Mouse (Mus musculus) hematopoietic multipotent progenitor cell, adult 10-12 weeks (in vitro differentiated cells): ENCODE measurements around the gene Pskh1. TPM values are rescaled to one million over a fixed set of nuclear protein-coding genes. Genes with fewer than 3 reads are reported as not detected.

Source experiments
- polyA plus RNA-seq: library from polyadenylated mRNA; stranded (reverse); fragments of >175 nt; gene quantifications from 2 replicates; pipeline ENCODE4 v1.2.3, GENCODE M21; 2012; ENCODE audit warnings: low replicate concordance

The Pskh1 gene
- 9.4 and 20.9 TPM in 2 replicates for polyA plus RNA-seq

DNA sequence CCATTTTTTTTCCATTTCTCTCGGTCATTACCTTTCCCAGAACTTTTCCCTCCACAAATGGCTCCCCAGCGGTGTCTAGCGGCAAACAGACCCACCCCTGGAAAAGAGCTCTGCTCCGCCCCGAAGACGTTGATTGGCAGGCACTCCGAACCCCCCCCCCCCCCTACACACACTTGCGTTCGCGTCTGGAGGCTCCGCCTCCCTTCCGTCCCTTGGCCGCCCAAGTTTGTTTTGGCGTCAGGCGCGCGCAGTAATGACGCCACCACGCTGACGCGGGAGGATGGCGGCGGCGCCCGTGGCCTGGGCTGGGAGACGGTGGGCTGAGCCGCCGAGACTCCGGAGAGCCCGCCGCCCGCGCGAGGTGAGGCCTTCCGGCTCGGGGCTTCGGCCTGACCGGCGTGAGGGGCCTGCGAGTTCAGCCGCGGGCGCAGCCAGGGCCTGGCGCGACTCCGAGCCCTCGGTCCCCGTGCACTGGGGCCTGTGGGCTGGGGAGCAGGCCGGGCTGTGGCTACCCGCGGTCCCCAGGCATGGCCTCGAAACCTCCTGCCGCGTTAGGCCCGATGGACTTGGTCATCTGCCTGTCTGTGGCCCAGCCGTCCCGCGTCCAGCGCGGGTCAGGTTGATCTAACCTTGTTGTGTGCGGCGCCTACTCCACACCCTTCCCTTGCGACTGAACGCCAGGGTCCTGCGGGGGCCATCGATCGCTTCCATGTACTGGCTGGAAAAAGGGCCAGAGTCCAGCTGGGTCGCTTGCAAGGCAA, at the start of gene Pskh1:
TSS of gene Pskh1 (plus strand) at position 262 of the 761 bp plus-strand sequence.

DNA sequence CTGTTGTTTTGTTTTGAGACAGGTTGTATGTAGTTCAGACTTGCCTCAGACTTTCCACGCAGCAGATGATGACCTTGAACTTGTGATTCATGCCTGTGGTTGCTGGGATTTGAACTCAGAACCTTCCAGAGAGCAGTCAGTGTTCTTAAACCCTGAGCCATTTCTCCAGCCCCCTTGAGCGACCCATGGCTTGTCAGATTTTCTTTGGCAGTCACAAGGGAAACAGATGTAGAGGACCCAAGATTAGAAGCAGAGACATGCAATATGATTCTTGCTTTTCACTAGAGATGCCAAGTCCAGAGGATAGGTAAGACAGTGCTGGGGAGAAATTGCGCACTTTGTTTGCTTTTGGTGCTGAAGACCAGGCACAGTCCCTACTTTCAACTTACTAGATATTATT, 47.1 kb upstream of the Pskh1 start, which contains the start of gene Cenpt:
TSS of gene Cenpt (minus strand) at position 101 of the 400 bp plus-strand sequence.

DNA sequence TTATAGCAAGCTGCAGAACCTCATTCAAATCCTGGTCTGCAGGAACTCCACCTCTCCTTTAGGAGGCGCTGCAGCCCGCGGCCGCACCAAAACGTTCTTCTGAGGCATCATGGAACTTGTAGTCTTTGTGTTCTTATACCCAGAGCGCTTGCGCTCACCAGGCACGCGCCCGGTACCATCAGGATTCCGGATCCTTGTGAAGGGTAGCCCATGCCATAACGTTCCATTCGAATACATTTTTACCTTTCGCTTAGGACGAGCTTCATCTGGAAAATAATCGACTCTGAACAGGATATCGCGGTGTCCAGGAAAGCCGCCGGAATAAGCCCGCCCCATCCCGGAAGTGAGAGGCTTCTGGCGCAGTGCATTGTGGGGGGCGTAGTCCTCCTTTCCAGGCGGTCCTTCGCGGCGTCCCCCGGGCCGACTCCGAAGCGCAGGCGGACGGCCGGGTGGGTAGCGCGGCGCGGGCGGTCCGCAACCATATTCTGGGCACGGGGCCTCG, 45.5 kb upstream of the Pskh1 start, which contains the start of gene Thap11:
TSS of gene Thap11 (plus strand) at position 418 of the 502 bp plus-strand sequence.

DNA sequence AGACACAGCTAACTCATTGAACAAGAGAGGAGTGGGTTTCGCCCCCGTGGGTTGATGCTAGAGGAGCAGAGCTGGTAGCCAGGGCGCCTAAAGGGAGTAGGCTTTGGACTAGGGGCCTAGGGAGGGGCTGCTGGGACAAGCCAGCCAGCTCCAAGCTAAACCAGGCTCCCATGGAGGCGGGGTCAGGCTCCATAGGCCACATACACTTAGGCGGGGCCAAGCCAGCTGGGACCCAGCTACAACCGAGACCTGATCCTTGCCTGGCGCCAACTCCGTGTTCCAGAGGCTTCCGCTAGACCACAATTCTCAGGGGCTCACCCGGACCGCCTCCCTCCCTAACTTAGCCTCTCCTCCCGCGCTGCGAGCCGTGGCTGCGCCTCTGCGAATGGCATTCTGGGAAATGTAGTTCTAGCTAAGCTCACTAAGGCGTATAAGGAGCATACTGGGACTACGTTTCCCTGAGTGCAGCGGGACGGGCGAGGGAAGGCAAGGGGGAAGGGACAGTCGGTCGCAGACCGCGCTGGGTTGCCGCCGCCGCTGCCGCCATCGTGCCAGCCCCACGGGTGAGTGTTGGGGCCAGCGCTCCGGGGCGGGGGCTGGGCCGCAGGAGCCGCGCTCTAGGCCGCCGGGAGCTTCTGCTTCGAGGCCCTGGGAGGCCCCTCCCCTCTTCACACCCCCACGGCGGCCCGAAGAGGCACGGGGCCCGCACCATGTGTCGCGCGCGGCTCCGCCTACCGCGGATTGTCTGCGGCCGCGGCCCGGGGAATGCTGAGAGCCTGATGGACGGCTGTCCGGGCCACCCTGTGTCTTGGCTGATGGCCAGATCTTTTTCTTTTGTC, 39.9 kb upstream of the Pskh1 start, which contains the start of gene Nutf2:
TSS of gene Nutf2 (plus strand) at position 438 of the 839 bp plus-strand sequence.

DNA sequence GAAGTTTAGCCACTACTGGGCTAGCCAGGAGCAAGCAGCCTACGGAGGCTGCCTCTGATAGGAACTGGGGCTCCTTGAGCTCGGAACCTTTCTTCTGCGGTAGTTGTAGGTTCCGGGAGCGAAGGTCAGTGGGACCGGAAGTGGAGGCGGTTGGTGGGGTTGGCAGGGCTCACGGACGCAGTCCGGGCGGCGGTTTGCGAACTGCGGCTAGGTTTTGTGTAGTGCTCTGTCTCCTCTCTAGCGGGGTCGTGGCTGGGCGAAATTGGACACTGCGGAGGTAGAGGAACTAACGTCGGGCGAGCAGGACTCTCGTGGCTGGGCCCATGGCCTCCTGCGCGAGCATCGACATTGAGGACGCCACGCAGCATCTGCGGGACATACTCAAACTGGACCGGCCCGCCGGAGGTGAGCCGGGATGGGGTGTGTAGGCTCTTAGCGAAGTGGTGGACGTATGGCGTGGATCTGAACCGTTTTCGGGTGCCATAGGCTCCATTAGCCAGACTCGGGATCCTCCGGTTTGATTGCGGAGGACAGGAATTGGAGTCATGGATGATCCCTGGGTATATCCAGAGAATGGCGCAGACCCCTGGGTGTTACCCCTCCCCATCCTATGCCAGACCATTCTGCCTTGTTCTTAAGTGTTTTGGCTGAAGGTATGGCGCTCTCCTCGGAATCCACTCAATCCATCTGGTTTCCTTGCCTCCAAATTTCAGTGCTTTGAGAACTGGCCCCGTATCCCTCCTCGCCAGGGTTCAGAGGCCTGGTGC, 19.3 kb upstream of the Pskh1 start, which contains the start of gene Edc4:
TSS of gene Edc4 (plus strand) at position 128 of the 767 bp plus-strand sequence.

DNA sequence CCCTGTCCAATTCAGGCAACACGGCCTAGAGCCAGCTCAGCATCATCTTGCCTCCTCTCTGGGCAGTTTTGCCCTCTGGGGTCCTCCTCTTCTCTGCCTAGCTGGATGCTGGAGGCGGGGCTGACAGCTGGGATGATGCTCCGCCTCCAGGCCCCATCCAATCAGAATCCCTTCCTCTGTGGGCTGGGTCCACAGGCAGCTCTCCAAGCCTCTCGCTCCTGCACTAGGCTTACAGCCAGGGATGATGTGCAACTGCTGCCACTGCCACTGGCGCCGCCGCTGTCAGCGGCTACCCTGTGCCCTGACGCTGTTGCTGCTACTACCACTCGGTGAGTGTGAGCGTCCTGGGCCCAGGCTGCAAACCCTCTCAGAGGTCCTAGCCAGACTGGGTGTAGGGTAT, 6.9 kb upstream of the Pskh1 start, which contains the start of gene Nrn1l:
TSS of gene Nrn1l (plus strand) at position 229 of the 400 bp plus-strand sequence.

DNA sequence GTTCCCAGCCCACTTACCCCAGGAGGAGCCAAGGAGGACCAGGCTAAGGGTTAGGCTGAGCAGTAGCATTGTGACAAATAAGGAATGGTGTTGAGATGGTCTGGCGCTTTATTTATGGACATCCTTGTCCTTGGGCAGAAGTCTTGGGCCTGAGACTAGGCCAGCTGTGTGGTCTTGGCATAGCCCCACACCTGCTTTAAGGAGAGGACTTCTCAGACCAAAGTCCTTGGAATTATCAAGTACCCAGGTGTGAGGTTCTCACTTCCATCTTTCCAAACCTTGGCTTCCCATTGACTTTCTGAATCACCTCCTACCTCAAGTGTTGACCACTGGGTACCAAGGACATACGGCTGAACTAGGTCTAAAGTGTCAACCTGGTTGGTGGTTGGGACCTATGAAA, 33.5 kb downstream of the Pskh1 start, which contains the start of gene Ctrl:
TSS of gene Ctrl (minus strand) at position 101 of the 400 bp plus-strand sequence.

DNA sequence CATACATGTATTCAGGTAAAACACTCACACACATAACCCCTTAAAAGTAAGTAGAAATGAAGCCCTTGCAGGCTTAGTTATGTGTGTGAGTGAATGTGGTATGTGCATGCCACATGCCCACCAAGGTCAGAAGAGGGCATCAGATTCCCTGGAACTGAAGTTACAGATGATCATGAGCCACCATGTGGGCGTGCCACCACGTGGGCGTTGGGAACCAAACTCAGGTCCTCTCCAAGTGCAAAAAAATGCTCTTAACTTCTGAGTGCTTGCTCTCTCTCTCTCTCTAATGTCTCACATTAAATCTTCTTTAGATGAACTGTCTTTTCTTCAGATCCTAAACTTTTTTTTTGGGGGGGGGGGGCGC, 38.0 kb downstream of the Pskh1 start, which contains the start of gene Psmb10:
TSS of gene Psmb10 (minus strand) at position 139 of the 364 bp plus-strand sequence.

DNA sequence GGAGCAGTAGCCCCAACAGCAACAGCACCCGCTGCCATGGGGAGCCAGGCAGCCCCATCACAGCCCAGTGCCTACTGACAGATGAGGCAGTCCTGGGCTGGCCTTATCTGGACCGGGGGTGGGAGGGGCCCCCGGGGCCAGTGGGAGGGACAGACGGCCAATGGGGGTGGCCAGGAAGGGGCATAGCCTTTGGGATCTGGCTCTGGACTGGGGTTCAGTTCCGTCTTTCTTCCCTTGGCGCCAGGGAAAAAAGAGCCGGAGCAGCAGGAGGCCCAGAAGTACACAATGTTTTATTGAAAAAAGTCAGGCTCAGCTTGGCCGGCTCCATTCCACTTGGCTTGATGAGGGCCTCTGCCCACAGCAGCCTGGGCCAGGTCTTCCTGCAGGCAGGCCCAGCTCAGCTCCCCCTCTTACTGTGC, 43.1 kb downstream of the Pskh1 start, which contains the start of gene Lcat:
TSS of gene Lcat (minus strand) at position 62 of the 419 bp plus-strand sequence.

DNA sequence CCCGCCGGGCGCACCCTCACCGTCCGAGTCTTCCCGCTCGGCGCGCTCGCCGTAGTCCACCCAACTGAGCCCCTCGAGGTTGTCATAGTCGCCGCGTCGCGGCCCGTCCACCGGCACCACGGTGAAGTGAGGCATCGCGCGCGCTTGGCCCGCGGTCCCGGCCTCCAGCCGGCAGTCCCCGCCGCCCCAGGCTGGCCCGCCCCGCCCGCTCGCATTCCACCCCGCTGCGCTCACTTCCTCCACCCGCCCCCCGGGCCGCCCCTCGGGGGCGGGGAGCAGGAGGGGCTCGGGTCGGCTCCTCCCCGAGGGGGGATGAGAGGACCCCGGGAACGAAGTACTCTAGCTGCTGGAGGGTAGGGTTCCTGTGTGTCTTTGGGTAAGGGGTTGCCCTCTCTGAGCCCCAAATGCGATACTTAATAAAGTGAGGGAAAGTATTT, 65.7 kb downstream of the Pskh1 start, which contains the start of gene Slc12a4:
TSS of gene Slc12a4 (minus strand) at position 193 of the 437 bp plus-strand sequence.

DNA sequence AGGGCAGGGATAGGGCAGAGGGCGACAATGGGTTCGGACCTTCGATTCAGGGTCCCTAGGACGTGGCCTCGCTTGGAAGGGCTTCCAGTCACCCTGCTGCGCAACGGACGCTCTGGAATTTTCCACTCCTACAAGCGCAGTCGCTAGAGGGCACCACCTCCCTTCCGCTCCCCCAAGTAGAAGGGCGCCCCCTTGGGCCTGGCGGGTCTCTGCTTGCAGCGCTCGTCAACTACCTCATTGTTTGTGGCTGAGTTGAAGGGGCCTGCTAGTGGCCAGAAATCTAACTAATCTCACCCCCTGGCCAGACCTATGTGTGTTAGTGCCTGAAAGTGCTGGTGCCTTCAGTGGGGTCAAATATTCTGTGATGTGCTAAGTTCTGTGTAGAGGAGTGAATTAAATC, 79.1 kb downstream of the Pskh1 start, which contains the start of gene Dpep3:
TSS of gene Dpep3 (minus strand) at position 105 of the 400 bp plus-strand sequence.

Other genes with a start within 250 kb of the Pskh1 start
- gene Carmil2, start 214.2 kb upstream of the Pskh1 start, polyA plus RNA-seq, result 183 and 580 TPM in 2 replicates
- gene Acd, start 199.3 kb upstream of the Pskh1 start, polyA plus RNA-seq, result 23.1 and 61.2 TPM in 2 replicates
- gene Pard6a, start 199.3 kb upstream of the Pskh1 start, polyA plus RNA-seq, result 5.1 and 6.2 TPM in 2 replicates
- not detected in 2 replicates for gene 4933405L10Rik, start 192.8 kb upstream of the Pskh1 start, polyA plus RNA-seq
- 8.9 and 12.2 TPM in 2 replicates for gene Enkd1, start 192.2 kb upstream of the Pskh1 start, polyA plus RNA-seq
- 3.2 and 6.1 TPM in 2 replicates for gene Gfod2, start 141.8 kb upstream of the Pskh1 start, polyA plus RNA-seq
- gene Ranbp10, start 73.1 kb upstream of the Pskh1 start, polyA plus RNA-seq, result 19.8 and 48.7 TPM in 2 replicates
- gene Tsnaxip1, start 72.7 kb upstream of the Pskh1 start, polyA plus RNA-seq, result 0.07 TPM in 1 of 2 replicates, not detected in the other
- gene Cenpt, start 47.2 kb upstream of the Pskh1 start, polyA plus RNA-seq, result 9.2 and 12.3 TPM in 2 replicates
- gene Thap11, start 45.3 kb upstream of the Pskh1 start, polyA plus RNA-seq, result 19.0 and 24.1 TPM in 2 replicates
- gene Nutf2, start 39.9 kb upstream of the Pskh1 start, polyA plus RNA-seq, result 38.8 and 39.6 TPM in 2 replicates
- gene Edc4, start 19.6 kb upstream of the Pskh1 start, polyA plus RNA-seq, result 23.1 and 27.6 TPM in 2 replicates
- 3.1 and 6.7 TPM in 2 replicates for gene Nrn1l, start 6.9 kb upstream of the Pskh1 start, polyA plus RNA-seq
- gene Ctrl, start 33.4 kb downstream of the Pskh1 start, polyA plus RNA-seq, result 0.53 and 1.1 TPM in 2 replicates
- gene Psmb10, start 38.0 kb downstream of the Pskh1 start, polyA plus RNA-seq, result 387 and 416 TPM in 2 replicates
- gene Lcat, start 42.9 kb downstream of the Pskh1 start, polyA plus RNA-seq, result 0.10 and 0.83 TPM in 2 replicates
- gene Slc12a4, start 65.7 kb downstream of the Pskh1 start, polyA plus RNA-seq, result 13.0 and 14.0 TPM in 2 replicates
- not detected in 2 replicates for gene Dpep3, start 79.0 kb downstream of the Pskh1 start, polyA plus RNA-seq
- 4.4 and 7.5 TPM in 2 replicates for gene Dus2, start 90.9 kb downstream of the Pskh1 start, polyA plus RNA-seq
- gene Dpep2nb, start 105.5 kb downstream of the Pskh1 start, polyA plus RNA-seq, result not detected in 2 replicates
- gene Ddx28, start 111.4 kb downstream of the Pskh1 start, polyA plus RNA-seq, result 12.8 and 15.2 TPM in 2 replicates
- 30.9 and 42.5 TPM in 2 replicates for gene Nfatc3, start 158.4 kb downstream of the Pskh1 start, polyA plus RNA-seq
- 0.03 and 0.11 TPM in 2 replicates for gene Esrp2, start 236.5 kb downstream of the Pskh1 start, polyA plus RNA-seq
- 32.9 and 41.5 TPM in 2 replicates for gene Pla2g15, start 250.0 kb downstream of the Pskh1 start, polyA plus RNA-seq